Mouse (Mus musculus) erythroblast, embryonic 14.5 days (primary cell): ENCODE data around the gene Hoxa9.

Experiments used
- GATA1 ChIP-seq: IDR thresholded peaks from 2 replicates; pipeline ENCODE4 v1.6.1; 2012; ENCODE audit warnings: low read length, inconsistent platforms, mixed read lengths
- TAL1 ChIP-seq: IDR thresholded peaks from 3 replicates; pipeline ENCODE4 v1.6.1; 2012; ENCODE audit warnings: low read length, inconsistent platforms, mixed read lengths

GRCm38 (mm10) chr6:52220003-52220864, 10.7 kb downstream of the Hoxa9 start:
- TF ChIP-seq TAL1, result no peak
- TF ChIP-seq GATA1, result no peak
